In genomic region chr4:59264611-59265095, GRCm38 (mm10) we compare ENCODE assay signal across 22 mouse cellular contexts.
DNase-seq lines count a peak whose midpoint lies in the region; TF ChIP-seq lines count a peak whose summit lies in the region.
"Had no signal": no experiment of that assay in that cellular context is flagged by ENCODE, and none has a peak within 500 bp of the region (broad histone marks: within the 10 kb centered on the region; RNA-seq: fewer than 3 reads in every experiment).

No protein-coding gene starts in this region.

- H3K4me3 ChIP-seq in spleen, adult 2 months (ENCODE audit: extremely low read depth, insufficient read depth, insufficient read length) = no peak overlapping the region
- no peak overlapping the region for H3K4me3 ChIP-seq in bone marrow, adult 2 months (replicated peaks; ENCODE audit: control insufficient read depth, low read depth, low read length)
- H3K4me3 ChIP-seq in macrophage (ENCODE audit: inconsistent target) = no peak overlapping the region
- H3K4me3 ChIP-seq: embryonic facial prominence, embryonic 10.5 days; forebrain, embryonic 15.5 days; heart, embryonic 13.5 days; limb, embryonic 10.5 days; lung, embryonic 15.5 days had no signal

- no peak for TF ChIP-seq POLR2A in spleen, adult 2 months (IDR thresholded peaks at IDR 0.05; ENCODE audit: low read depth, low read length)
- TF ChIP-seq POLR2A in bone marrow, adult 2 months (IDR thresholded peaks at IDR 0.05; ENCODE audit: borderline replicate concordance, control insufficient read depth, low read depth, low read length) = no peak

- H3K36me3 ChIP-seq in spleen, adult 2 months (ENCODE audit: control insufficient read depth, insufficient read depth, low read length) = no peaks in the 10 kb centered on the region; the same call in 1 of the 2 replicates
- H3K36me3 ChIP-seq in macrophage (ENCODE audit: inconsistent target) = no peaks in the 10 kb centered on the region
- H3K36me3 ChIP-seq: embryonic facial prominence, embryonic 10.5 days; forebrain, embryonic 15.5 days; limb, embryonic 10.5 days; lung, embryonic 15.5 days had no signal

- H3K27ac ChIP-seq in spleen, adult 2 months (ENCODE audit: insufficient read depth, low read length) = peak overlapping the region; percentile 91
- H3K27ac ChIP-seq in bone marrow, adult 2 months (ENCODE audit: control insufficient read depth, insufficient read depth, low read depth, low read length, poor library complexity) = peak overlapping the region; percentile 65; the same call in 1 of the 2 replicates
- H3K27ac ChIP-seq in macrophage = peak overlapping the region; percentile 88
- H3K27ac ChIP-seq: embryonic facial prominence, embryonic 10.5 days; forebrain, embryonic 15.5 days; heart, embryonic 13.5 days; limb, embryonic 10.5 days; lung, embryonic 15.5 days had no signal

- no peaks in the 10 kb centered on the region for H3K79me2 ChIP-seq in macrophage (ENCODE audit: inconsistent target)

- H3K4me1 ChIP-seq in spleen, adult 2 months (ENCODE audit: control insufficient read depth, insufficient read depth, insufficient read length) = peaks cover 42% of the 10 kb centered on the region
- H3K4me1 ChIP-seq in bone marrow, adult 2 months (ENCODE audit: control insufficient read depth, insufficient read depth, low read length) = peaks cover 11% of the 10 kb centered on the region
- H3K4me1 ChIP-seq: embryonic facial prominence, embryonic 10.5 days; forebrain, embryonic 15.5 days; heart, embryonic 13.5 days; limb, embryonic 10.5 days; lung, embryonic 15.5 days had no signal

- TF ChIP-seq CTCF in spleen, adult 2 months (IDR thresholded peaks at IDR 0.05; ENCODE audit: extremely low read depth, insufficient read depth, insufficient read length, insufficient replicate concordance) = no peak
- no peak for TF ChIP-seq CTCF in bone marrow, adult 2 months (IDR thresholded peaks at IDR 0.05; ENCODE audit: control insufficient read depth, insufficient read depth, low read length)

- H3K27me3 ChIP-seq in spleen, adult 2 months (ENCODE audit: control insufficient read depth, insufficient read depth, low read length) = no peaks in the 10 kb centered on the region
- H3K27me3 ChIP-seq: forebrain, embryonic 15.5 days; heart, embryonic 13.5 days; lung, embryonic 15.5 days had no signal

- 93% methylated on average over 7 of the region's 7 CpGs for WGBS in spleen, adult 2 months
- 89% methylated on average over 7 of the region's 7 CpGs for WGBS in bone marrow, adult 2 months
- 96% methylated on average over 7 of the region's 7 CpGs for WGBS in macrophage (ENCODE audit: missing documents)

- DNase-seq in spleen, adult 2 months (ENCODE audit: low read depth in 1 of 2, low spot score in 2 of 2) = no peak
- DNase-seq in spleen, postnatal 14 days (ENCODE audit: low spot score in 2 of 2) = no peak
- no peak for DNase-seq in lung, postnatal 25 days (ENCODE audit: low spot score)
- DNase-seq in layer of hippocampus, postnatal 14 days (ENCODE audit: low spot score in 2 of 2) = no peak
- no peak for DNase-seq in heart, adult 18-20 months
- DNase-seq: adrenal gland, postnatal 25 days; cerebellum, adult 11 months; cerebellum, postnatal 10 days; gastrocnemius, postnatal 10 days; heart, adult 11 months; heart, postnatal 14 days; kidney, adult 18-20 months; kidney, postnatal 10 days; lung, postnatal 4 days; right cerebral cortex, postnatal 14 days had no signal
